Mouse (Mus musculus) erythroblast, embryonic 14.5 days (primary cell): Measurements from ENCODE around the gene Pdcl2.

Source experiments
- GATA1 ChIP-seq: IDR thresholded peaks from 2 replicates; pipeline ENCODE4 v1.6.1; 2012; ENCODE audit warnings: low read length, inconsistent platforms, mixed read lengths
- TAL1 ChIP-seq: IDR thresholded peaks from 3 replicates; pipeline ENCODE4 v1.6.1; 2012; ENCODE audit warnings: low read length, inconsistent platforms, mixed read lengths

DNA sequence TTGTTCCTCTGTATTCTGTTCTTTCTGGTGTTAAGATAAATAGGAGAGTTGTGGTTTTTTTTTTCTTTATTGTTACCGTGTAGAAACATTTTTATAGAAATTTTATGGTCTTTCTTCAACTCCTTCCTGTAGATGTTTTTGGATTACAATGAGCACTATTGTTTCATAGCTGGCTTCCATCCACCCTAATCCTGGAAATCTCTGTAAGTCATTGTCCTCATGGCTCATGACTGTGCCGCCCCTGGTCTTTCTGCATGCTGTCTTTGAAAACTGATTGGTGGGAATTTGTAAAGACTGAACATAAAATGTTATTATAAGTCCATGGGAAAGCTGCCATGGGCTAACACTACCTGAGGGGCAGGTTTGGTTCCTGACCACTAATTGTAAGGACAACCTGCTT is 3.7 kb downstream of the Pdcl2 start:
- TF ChIP-seq TAL1 = no peak
- TF ChIP-seq GATA1 = no peak
